Mouse (Mus musculus): ENCODE results near the gene Ptprs. TPM values are rescaled to one million over a fixed set of nuclear protein-coding genes. Genes with fewer than 3 reads are reported as not detected.

Gene Ptprs
- polyA plus RNA-seq, 1 experiment = 56.8 TPM

GRCm38 (mm10) chr17:56472121-56472520 lies 4.2 kb downstream of the Ptprs start:
- Histone ChIP-seq H3K27me3 (ENCODE audit: control insufficient read depth, insufficient read depth, insufficient read length) (no peaks in the 10 kb centered on the region), H3ac (ENCODE audit: control insufficient read depth, insufficient read length, low read depth) (no peak overlapping the region), H3K79me3 (ENCODE audit: low read depth) (peaks cover 42% of the 10 kb centered on the region), H3K36me3 (ENCODE audit: control insufficient read depth, insufficient read depth) (peaks cover 2% of the 10 kb centered on the region), H3K79me2 (ENCODE audit: control insufficient read depth, insufficient read depth) (peaks cover 87% of the 10 kb centered on the region), H3K4me3 (ENCODE audit: insufficient read depth, poor library complexity, severe bottlenecking) (no peak overlapping the region)
- TF ChIP-seq USF1 (IDR thresholded peaks at IDR 0.05; ENCODE audit: low read depth) (no peak), CTCF (IDR thresholded peaks at IDR 0.05; ENCODE audit: control insufficient read depth, insufficient read depth, insufficient read length) (no peak), MAX (IDR thresholded peaks at IDR 0.05) (no peak), MYOG (IDR thresholded peaks at IDR 0.05; ENCODE audit: control insufficient read depth, extremely low read depth, insufficient read length) (no peak), MYOD1 (IDR thresholded peaks at IDR 0.05; ENCODE audit: control insufficient read depth, insufficient read length, low read depth) (no peak), CEBPB (IDR thresholded peaks at IDR 0.05; ENCODE audit: low read depth) (no peak), FOSL1 (IDR thresholded peaks at IDR 0.05; ENCODE audit: insufficient read depth, low read length, poor library complexity, severe bottlenecking) (no peak)

GRCm38 (mm10) chr17:56471136-56471535 lies 5.1 kb downstream of the Ptprs start:
- Histone ChIP-seq H3K36me3 (ENCODE audit: control insufficient read depth, insufficient read depth) (peaks cover 2% of the 10 kb centered on the region), H3K79me2 (ENCODE audit: control insufficient read depth, insufficient read depth) (peaks cover 96% of the 10 kb centered on the region), H3ac (ENCODE audit: control insufficient read depth, insufficient read length, low read depth) (no peak overlapping the region), H3K27me3 (ENCODE audit: control insufficient read depth, insufficient read depth, insufficient read length) (no peaks in the 10 kb centered on the region), H3K4me3 (ENCODE audit: insufficient read depth, poor library complexity, severe bottlenecking) (no peak overlapping the region), H3K79me3 (ENCODE audit: low read depth) (peaks cover 48% of the 10 kb centered on the region)
- no peak for TF ChIP-seq FOSL1 (IDR thresholded peaks at IDR 0.05; ENCODE audit: insufficient read depth, low read length, poor library complexity, severe bottlenecking)
- no peak for TF ChIP-seq CEBPB (IDR thresholded peaks at IDR 0.05; ENCODE audit: low read depth)
- TF ChIP-seq USF1 (IDR thresholded peaks at IDR 0.05; ENCODE audit: low read depth) = no peak
- no peak for TF ChIP-seq MAX (IDR thresholded peaks at IDR 0.05)
- no peak for TF ChIP-seq MYOD1 (IDR thresholded peaks at IDR 0.05; ENCODE audit: control insufficient read depth, insufficient read length, low read depth)
- TF ChIP-seq MYOG (IDR thresholded peaks at IDR 0.05; ENCODE audit: control insufficient read depth, extremely low read depth, insufficient read length) = no peak
- no peak for TF ChIP-seq CTCF (IDR thresholded peaks at IDR 0.05; ENCODE audit: control insufficient read depth, insufficient read depth, insufficient read length)

GRCm38 (mm10) chr17:56470571-56470970 lies 5.7 kb downstream of the Ptprs start:
- H3K4me3 ChIP-seq (ENCODE audit: insufficient read depth, poor library complexity, severe bottlenecking) = no peak overlapping the region
- no peaks in the 10 kb centered on the region for H3K27me3 ChIP-seq (ENCODE audit: control insufficient read depth, insufficient read depth, insufficient read length)
- TF ChIP-seq MAX (IDR thresholded peaks at IDR 0.05) (no peak), MYOG (IDR thresholded peaks at IDR 0.05; ENCODE audit: control insufficient read depth, extremely low read depth, insufficient read length) (no peak), USF1 (IDR thresholded peaks at IDR 0.05; ENCODE audit: low read depth) (no peak), CEBPB (IDR thresholded peaks at IDR 0.05; ENCODE audit: low read depth) (no peak), FOSL1 (IDR thresholded peaks at IDR 0.05; ENCODE audit: insufficient read depth, low read length, poor library complexity, severe bottlenecking) (no peak), CTCF (IDR thresholded peaks at IDR 0.05; ENCODE audit: control insufficient read depth, insufficient read depth, insufficient read length) (no peak), MYOD1 (IDR thresholded peaks at IDR 0.05; ENCODE audit: control insufficient read depth, insufficient read length, low read depth) (no peak)

GRCm38 (mm10) chr17:56470001-56470436 lies 6.3 kb downstream of the Ptprs start:
- Histone ChIP-seq H3K36me3 (ENCODE audit: control insufficient read depth, insufficient read depth) (peaks cover 2% of the 10 kb centered on the region), H3K4me3 (ENCODE audit: insufficient read depth, poor library complexity, severe bottlenecking) (no peak overlapping the region), H3K79me3 (ENCODE audit: low read depth) (peaks cover 55% of the 10 kb centered on the region), H3K27me3 (ENCODE audit: control insufficient read depth, insufficient read depth, insufficient read length) (no peaks in the 10 kb centered on the region), H3K79me2 (ENCODE audit: control insufficient read depth, insufficient read depth) (peaks cover 96% of the 10 kb centered on the region), H3ac (ENCODE audit: control insufficient read depth, insufficient read length, low read depth) (no peak overlapping the region)
- no peak for TF ChIP-seq USF1 (IDR thresholded peaks at IDR 0.05; ENCODE audit: low read depth)
- no peak for TF ChIP-seq MAX (IDR thresholded peaks at IDR 0.05)
- no peak for TF ChIP-seq MYOD1 (IDR thresholded peaks at IDR 0.05; ENCODE audit: control insufficient read depth, insufficient read length, low read depth)
- TF ChIP-seq MYOG (IDR thresholded peaks at IDR 0.05; ENCODE audit: control insufficient read depth, extremely low read depth, insufficient read length) = no peak
- TF ChIP-seq CTCF (IDR thresholded peaks at IDR 0.05; ENCODE audit: control insufficient read depth, insufficient read depth, insufficient read length) = no peak
- no peak for TF ChIP-seq CEBPB (IDR thresholded peaks at IDR 0.05; ENCODE audit: low read depth)
- TF ChIP-seq FOSL1 (IDR thresholded peaks at IDR 0.05; ENCODE audit: insufficient read depth, low read length, poor library complexity, severe bottlenecking) = no peak

More at GRCm38 (mm10) chr17:56470571-56470970, 5.7 kb downstream of the Ptprs start:
- peaks cover 96% of the 10 kb centered on the region for H3K79me2 ChIP-seq (ENCODE audit: control insufficient read depth, insufficient read depth)
- peaks cover 2% of the 10 kb centered on the region for H3K36me3 ChIP-seq (ENCODE audit: control insufficient read depth, insufficient read depth)
- H3K79me3 ChIP-seq (ENCODE audit: low read depth) = peaks cover 53% of the 10 kb centered on the region
- H3ac ChIP-seq (ENCODE audit: control insufficient read depth, insufficient read length, low read depth) = no peak overlapping the region

- Histone ChIP-seq H3K79me3 (ENCODE audit: low read depth) (peaks cover 57% of the 10 kb centered on the region), H3K79me2 (ENCODE audit: control insufficient read depth, insufficient read depth) (peaks cover 96% of the 10 kb centered on the region), H3K27me3 (ENCODE audit: control insufficient read depth, insufficient read depth, insufficient read length) (no peaks in the 10 kb centered on the region), H3K4me3 (ENCODE audit: insufficient read depth, poor library complexity, severe bottlenecking) (no peak overlapping the region), H3K36me3 (ENCODE audit: control insufficient read depth, insufficient read depth) (peaks cover 2% of the 10 kb centered on the region), H3ac (ENCODE audit: control insufficient read depth, insufficient read length, low read depth) (no peak overlapping the region)
- TF ChIP-seq MAX (IDR thresholded peaks at IDR 0.05) = no peak
- TF ChIP-seq MYOD1 (IDR thresholded peaks at IDR 0.05; ENCODE audit: control insufficient read depth, insufficient read length, low read depth) = no peak
- no peak for TF ChIP-seq CTCF (IDR thresholded peaks at IDR 0.05; ENCODE audit: control insufficient read depth, insufficient read depth, insufficient read length)
- TF ChIP-seq FOSL1 (IDR thresholded peaks at IDR 0.05; ENCODE audit: insufficient read depth, low read length, poor library complexity, severe bottlenecking) = no peak
- TF ChIP-seq USF1 (IDR thresholded peaks at IDR 0.05; ENCODE audit: low read depth) = no peak
- TF ChIP-seq CEBPB (IDR thresholded peaks at IDR 0.05; ENCODE audit: low read depth) = no peak
- no peak for TF ChIP-seq MYOG (IDR thresholded peaks at IDR 0.05; ENCODE audit: control insufficient read depth, extremely low read depth, insufficient read length)
These were observed 7.0 kb downstream of the Ptprs start for GRCm38 (mm10) chr17:56469275-56469674.

Measured in C2C12 (cell line).